Mouse (Mus musculus): Measurements from ENCODE around the gene Arhgef40. TPM values are rescaled to one million over a fixed set of nuclear protein-coding genes. Genes with fewer than 3 reads are reported as not detected.

The Arhgef40 gene
- polyA plus RNA-seq, 1 experiment from 2014 or later, result 95.0 TPM

GRCm38 (mm10) chr14:51983251-51983650, 1.3 kb upstream of the Arhgef40 start:
- WGBS, result 64% methylated on average over 4 of the region's 4 CpGs
- H3K36me3 ChIP-seq (ENCODE audit: control insufficient read depth, insufficient read depth, low read length), result peaks cover 10% of the 10 kb centered on the region; the same call in 1 of the 2 replicates
- H3K9me3 ChIP-seq (ENCODE audit: control insufficient read depth, low read length), result no peaks in the 10 kb centered on the region
- no peak for ATAC-seq (ENCODE audit: low read depth)
- no peaks in the 10 kb centered on the region for H3K27me3 ChIP-seq (ENCODE audit: control insufficient read depth, insufficient read depth, low read depth, low read length)
- H3K27ac ChIP-seq (ENCODE audit: low read length), result no peak overlapping the region
- H3K4me1 ChIP-seq (replicated peaks; ENCODE audit: control insufficient read depth, insufficient read depth, low read length), result peaks cover 20% of the 10 kb centered on the region; the same call in 1 of the 2 replicates
- no peak overlapping the region for H3K4me3 ChIP-seq (ENCODE audit: low read length)
- H3K9ac ChIP-seq (ENCODE audit: low read length), result 0 out of 2 replicates have a peak overlapping the region, but pooled peaks have one; percentile 87
- no peak overlapping the region for H3K4me2 ChIP-seq (ENCODE audit: low read depth, low read length)

- peak overlapping the region; percentile 76 for H3K4me3 ChIP-seq (ENCODE audit: low read length)
- peak overlapping the region; percentile 97 for H3K27ac ChIP-seq (ENCODE audit: low read length)
- no peak for ATAC-seq (ENCODE audit: low read depth)
- peak overlapping the region; percentile 87 for H3K9ac ChIP-seq (ENCODE audit: low read length)
- 17% methylated on average over 10 of the region's 10 CpGs for WGBS
- peaks cover 20% of the 10 kb centered on the region; the same call in 1 of the 2 replicates for H3K4me1 ChIP-seq (replicated peaks; ENCODE audit: control insufficient read depth, insufficient read depth, low read length)
- no peaks in the 10 kb centered on the region for H3K9me3 ChIP-seq (ENCODE audit: control insufficient read depth, low read length)
- peak overlapping the region; percentile 79 for H3K4me2 ChIP-seq (ENCODE audit: low read depth, low read length)
- peaks cover 12% of the 10 kb centered on the region for H3K36me3 ChIP-seq (ENCODE audit: control insufficient read depth, insufficient read depth, low read length)
- H3K27me3 ChIP-seq (ENCODE audit: control insufficient read depth, insufficient read depth, low read depth, low read length), result no peaks in the 10 kb centered on the region
Measured at GRCm38 (mm10) chr14:51983855-51984246, 668 bp upstream of the Arhgef40 start.

GRCm38 (mm10) chr14:51985301-51986152, 1.0 kb downstream of the Arhgef40 start:
- Histone ChIP-seq H3K9me3 (ENCODE audit: control insufficient read depth, low read length) (no peaks in the 10 kb centered on the region), H3K4me3 (ENCODE audit: low read length) (peak overlapping the region; percentile 76), H3K36me3 (ENCODE audit: control insufficient read depth, insufficient read depth, low read length) (peaks cover 25% of the 10 kb centered on the region), H3K27me3 (ENCODE audit: control insufficient read depth, insufficient read depth, low read depth, low read length) (no peaks in the 10 kb centered on the region), H3K4me1 (replicated peaks; ENCODE audit: control insufficient read depth, insufficient read depth, low read length) (peaks cover 20% of the 10 kb centered on the region; the same call in 1 of the 2 replicates), H3K27ac (ENCODE audit: low read length) (peak overlapping the region; percentile 97), H3K4me2 (ENCODE audit: low read depth, low read length) (peak overlapping the region; percentile 79), H3K9ac (ENCODE audit: low read length) (peak overlapping the region; percentile 87)
- 1% methylated on average over 27 of the region's 27 CpGs for WGBS
- peak; percentile 81 for ATAC-seq (ENCODE audit: low read depth)

GRCm38 (mm10) chr14:51986153-51986505, 1.6 kb downstream of the Arhgef40 start:
- Histone ChIP-seq H3K4me1 (replicated peaks; ENCODE audit: control insufficient read depth, insufficient read depth, low read length) (peaks cover 20% of the 10 kb centered on the region; the same call in 1 of the 2 replicates), H3K36me3 (ENCODE audit: control insufficient read depth, insufficient read depth, low read length) (peaks cover 29% of the 10 kb centered on the region), H3K4me3 (ENCODE audit: low read length) (peak overlapping the region; percentile 76), H3K4me2 (ENCODE audit: low read depth, low read length) (peak overlapping the region; percentile 79), H3K27me3 (ENCODE audit: control insufficient read depth, insufficient read depth, low read depth, low read length) (no peaks in the 10 kb centered on the region), H3K27ac (ENCODE audit: low read length) (peak overlapping the region; percentile 97), H3K9me3 (ENCODE audit: control insufficient read depth, low read length) (no peaks in the 10 kb centered on the region), H3K9ac (ENCODE audit: low read length) (peak overlapping the region; percentile 87)
- ATAC-seq (ENCODE audit: low read depth), result no peak
- 6% methylated on average over 7 of the region's 7 CpGs for WGBS

- peaks cover 20% of the 10 kb centered on the region; the same call in 1 of the 2 replicates for H3K4me1 ChIP-seq (replicated peaks; ENCODE audit: control insufficient read depth, insufficient read depth, low read length)
- H3K27ac ChIP-seq (ENCODE audit: low read length), result no peak overlapping the region
- no peak overlapping the region for H3K9ac ChIP-seq (ENCODE audit: low read length)
- peaks cover 39% of the 10 kb centered on the region for H3K36me3 ChIP-seq (ENCODE audit: control insufficient read depth, insufficient read depth, low read length)
- ATAC-seq (ENCODE audit: low read depth), result no peak
- H3K4me3 ChIP-seq (ENCODE audit: low read length), result no peak overlapping the region
- no peaks in the 10 kb centered on the region for H3K27me3 ChIP-seq (ENCODE audit: control insufficient read depth, insufficient read depth, low read depth, low read length)
- 88% methylated on average over 6 of the region's 6 CpGs for WGBS
- H3K4me2 ChIP-seq (ENCODE audit: low read depth, low read length), result no peak overlapping the region
- H3K9me3 ChIP-seq (ENCODE audit: control insufficient read depth, low read length), result no peaks in the 10 kb centered on the region
Measured at GRCm38 (mm10) chr14:51987177-51987576, 2.7 kb downstream of the Arhgef40 start.

- no peak overlapping the region for H3K9ac ChIP-seq (ENCODE audit: low read length)
- H3K4me1 ChIP-seq (replicated peaks; ENCODE audit: control insufficient read depth, insufficient read depth, low read length), result peaks cover 18% of the 10 kb centered on the region; the same call in 1 of the 2 replicates
- H3K27ac ChIP-seq (ENCODE audit: low read length), result no peak overlapping the region
- H3K27me3 ChIP-seq (ENCODE audit: control insufficient read depth, insufficient read depth, low read depth, low read length), result no peaks in the 10 kb centered on the region
- H3K4me2 ChIP-seq (ENCODE audit: low read depth, low read length), result no peak overlapping the region
- H3K9me3 ChIP-seq (ENCODE audit: control insufficient read depth, low read length), result no peaks in the 10 kb centered on the region
- 78% methylated on average over 12 of the region's 12 CpGs for WGBS
- no peak for ATAC-seq (ENCODE audit: low read depth)
- H3K4me3 ChIP-seq (ENCODE audit: low read length), result no peak overlapping the region
- peaks cover 43% of the 10 kb centered on the region for H3K36me3 ChIP-seq (ENCODE audit: control insufficient read depth, insufficient read depth, low read length)
Measured at GRCm38 (mm10) chr14:51988731-51989130, 4.2 kb downstream of the Arhgef40 start.

- WGBS, result 73% methylated on average over 12 of the region's 12 CpGs
- Histone ChIP-seq H3K9me3 (ENCODE audit: control insufficient read depth, low read length) (no peaks in the 10 kb centered on the region), H3K9ac (ENCODE audit: low read length) (no peak overlapping the region), H3K4me3 (ENCODE audit: low read length) (no peak overlapping the region), H3K4me2 (ENCODE audit: low read depth, low read length) (no peak overlapping the region), H3K27ac (ENCODE audit: low read length) (no peak overlapping the region), H3K36me3 (ENCODE audit: control insufficient read depth, insufficient read depth, low read length) (peaks cover 43% of the 10 kb centered on the region), H3K4me1 (replicated peaks; ENCODE audit: control insufficient read depth, insufficient read depth, low read length) (peaks cover 13% of the 10 kb centered on the region; the same call in 1 of the 2 replicates), H3K27me3 (ENCODE audit: control insufficient read depth, insufficient read depth, low read depth, low read length) (no peaks in the 10 kb centered on the region)
- ATAC-seq (ENCODE audit: low read depth), result no peak
Measured at GRCm38 (mm10) chr14:51989461-51989970, 5.0 kb downstream of the Arhgef40 start.

- no peak overlapping the region for H3K9ac ChIP-seq (ENCODE audit: low read length)
- H3K4me2 ChIP-seq (ENCODE audit: low read depth, low read length), result no peak overlapping the region
- no peak for ATAC-seq (ENCODE audit: low read depth)
- H3K4me3 ChIP-seq (ENCODE audit: low read length), result no peak overlapping the region
- no peaks in the 10 kb centered on the region for H3K27me3 ChIP-seq (ENCODE audit: control insufficient read depth, insufficient read depth, low read depth, low read length)
- no peaks in the 10 kb centered on the region for H3K9me3 ChIP-seq (ENCODE audit: control insufficient read depth, low read length)
- peaks cover 50% of the 10 kb centered on the region for H3K36me3 ChIP-seq (ENCODE audit: control insufficient read depth, insufficient read depth, low read length)
- H3K27ac ChIP-seq (ENCODE audit: low read length), result no peak overlapping the region
- no peaks in the 10 kb centered on the region for H3K4me1 ChIP-seq (replicated peaks; ENCODE audit: control insufficient read depth, insufficient read depth, low read length)
- WGBS, result 75% methylated on average over 4 of the region's 4 CpGs
Measured at GRCm38 (mm10) chr14:51994453-51994852, 9.9 kb downstream of the Arhgef40 start.

- Histone ChIP-seq H3K36me3 (ENCODE audit: control insufficient read depth, insufficient read depth, low read length) (peaks cover 46% of the 10 kb centered on the region), H3K27ac (ENCODE audit: low read length) (no peak overlapping the region), H3K4me3 (ENCODE audit: low read length) (no peak overlapping the region), H3K27me3 (ENCODE audit: control insufficient read depth, insufficient read depth, low read depth, low read length) (no peaks in the 10 kb centered on the region), H3K4me2 (ENCODE audit: low read depth, low read length) (no peak overlapping the region), H3K4me1 (replicated peaks; ENCODE audit: control insufficient read depth, insufficient read depth, low read length) (no peaks in the 10 kb centered on the region), H3K9ac (ENCODE audit: low read length) (no peak overlapping the region), H3K9me3 (ENCODE audit: control insufficient read depth, low read length) (no peaks in the 10 kb centered on the region)
- 62% methylated on average over 12 of the region's 12 CpGs for WGBS
- ATAC-seq (ENCODE audit: low read depth), result no peak
Measured at GRCm38 (mm10) chr14:51995219-51995871, 10.8 kb downstream of the Arhgef40 start.

Measured in lung, embryonic 16.5 days (tissue).